Mouse (Mus musculus): ENCODE measurements around the gene Usp39.

DNA sequence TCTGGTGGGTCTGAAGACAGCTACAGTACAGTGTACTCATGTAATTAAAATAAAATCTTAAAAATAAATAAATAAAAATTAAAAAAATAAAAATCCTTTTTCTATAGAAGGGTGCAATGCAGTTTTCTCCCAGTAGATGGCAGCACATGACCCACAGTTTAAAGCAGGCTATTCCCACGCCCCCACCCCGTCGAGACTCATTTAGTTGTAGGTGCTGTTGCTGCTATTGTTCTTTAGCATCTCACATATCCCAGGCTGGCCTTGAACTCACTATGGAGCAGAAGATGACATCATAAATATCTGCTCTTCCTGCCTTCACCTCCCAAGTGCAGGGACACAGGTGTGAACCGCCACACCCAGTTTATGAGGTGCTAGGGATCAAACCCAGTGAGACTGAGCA is 61.1 kb downstream of the Usp39 start:
- TF ChIP-seq CTCF (conservative IDR thresholded peaks at IDR 0.05; ENCODE audit: low read length) (peak; percentile 80), NANOG (IDR thresholded peaks at IDR 0.05; ENCODE audit: borderline replicate concordance, low read length) (no peak)

Measured in E14TG2a.4 (cell line).